Mouse (Mus musculus): Measurements from ENCODE around the gene Lrch1. TPM values are rescaled to one million over a fixed set of nuclear protein-coding genes. Genes with fewer than 3 reads are reported as not detected.

Gene Lrch1
- polyA plus RNA-seq, 1 experiment from 2014 or later, result 6.8 TPM

DNA sequence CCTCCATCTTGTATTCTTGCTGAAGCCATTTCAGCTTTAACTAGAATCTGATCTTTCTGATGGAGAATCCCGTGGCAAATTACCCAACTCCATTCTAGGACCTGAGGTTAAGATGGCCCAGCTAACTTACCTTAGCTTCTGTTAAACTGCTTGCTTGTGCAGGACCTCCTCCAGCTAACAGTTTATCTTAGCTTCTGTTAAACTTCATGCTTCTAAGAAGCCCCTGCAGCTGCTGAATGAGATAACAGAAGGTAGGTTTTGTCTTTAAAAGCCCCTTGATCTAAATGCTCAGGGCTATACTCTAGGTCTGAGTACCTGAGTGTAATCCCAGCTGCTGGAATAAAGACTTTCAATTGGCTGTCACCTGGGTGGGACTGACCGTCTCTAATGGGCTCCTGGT lies 17.9 kb downstream of the Lrch1 start:
- no peaks in the 10 kb centered on the region for H3K27me3 ChIP-seq (replicated peaks; ENCODE audit: control insufficient read depth, insufficient read depth, low read length)
- H3K4me3 ChIP-seq (ENCODE audit: low read depth, low read length), result no peak overlapping the region
- ATAC-seq (no peak), DNase-seq (ENCODE audit: low spot score) (no peak)
- no peaks in the 10 kb centered on the region for H3K9me3 ChIP-seq (replicated peaks; ENCODE audit: control insufficient read depth, low read length)
- H3K4me1 ChIP-seq (ENCODE audit: control insufficient read depth, insufficient read depth, low read length), result no peaks in the 10 kb centered on the region
- H3K27ac ChIP-seq (ENCODE audit: low read depth, low read length), result no peak overlapping the region
- WGBS, result 79% methylated on average over 2 of the region's 2 CpGs
- no peak overlapping the region for H3K9ac ChIP-seq (ENCODE audit: low read length)
- no peak overlapping the region for H3K4me2 ChIP-seq (ENCODE audit: low read length)
- H3K36me3 ChIP-seq (ENCODE audit: control insufficient read depth, insufficient read depth, low read length), result no peaks in the 10 kb centered on the region

DNA sequence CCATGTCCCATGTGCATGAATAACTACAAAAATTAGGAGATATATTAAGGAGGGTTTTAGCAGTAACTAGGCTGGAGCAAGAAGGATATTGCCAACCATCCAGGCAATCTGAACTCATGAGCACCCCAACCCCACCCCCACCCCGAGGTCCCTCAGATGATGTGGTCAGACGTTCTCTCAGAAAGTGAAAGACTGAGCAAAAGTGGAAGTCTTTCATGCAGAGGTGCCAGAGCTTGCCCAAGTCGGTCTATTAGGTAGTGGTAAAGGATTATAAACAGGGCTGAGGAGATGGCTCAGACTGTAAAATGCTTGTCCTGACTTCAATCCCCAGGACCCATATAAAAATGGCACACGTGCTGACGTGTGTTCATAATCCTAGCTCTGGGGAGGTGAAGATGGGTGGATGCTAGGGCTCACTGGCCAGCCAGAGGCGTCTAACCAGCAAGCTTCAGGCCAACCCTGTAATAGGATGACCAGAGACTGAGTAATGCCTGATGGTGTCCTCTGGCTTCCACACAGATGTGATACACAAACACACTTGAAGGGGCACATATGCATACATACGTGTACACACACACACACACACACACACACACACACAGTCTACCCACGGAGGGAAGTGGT lies 18.8 kb downstream of the Lrch1 start:
- Histone ChIP-seq H3K9ac (ENCODE audit: low read length) (no peak overlapping the region), H3K4me2 (ENCODE audit: low read length) (no peak overlapping the region), H3K36me3 (ENCODE audit: control insufficient read depth, insufficient read depth, low read length) (no peaks in the 10 kb centered on the region), H3K4me3 (ENCODE audit: low read depth, low read length) (no peak overlapping the region), H3K27me3 (replicated peaks; ENCODE audit: control insufficient read depth, insufficient read depth, low read length) (no peaks in the 10 kb centered on the region), H3K27ac (ENCODE audit: low read depth, low read length) (no peak overlapping the region), H3K4me1 (ENCODE audit: control insufficient read depth, insufficient read depth, low read length) (no peaks in the 10 kb centered on the region), H3K9me3 (replicated peaks; ENCODE audit: control insufficient read depth, low read length) (no peaks in the 10 kb centered on the region)
- WGBS, result 89% methylated on average over 8 of the region's 8 CpGs
- ATAC-seq, result no peak
- no peak for DNase-seq (ENCODE audit: low spot score)

DNA sequence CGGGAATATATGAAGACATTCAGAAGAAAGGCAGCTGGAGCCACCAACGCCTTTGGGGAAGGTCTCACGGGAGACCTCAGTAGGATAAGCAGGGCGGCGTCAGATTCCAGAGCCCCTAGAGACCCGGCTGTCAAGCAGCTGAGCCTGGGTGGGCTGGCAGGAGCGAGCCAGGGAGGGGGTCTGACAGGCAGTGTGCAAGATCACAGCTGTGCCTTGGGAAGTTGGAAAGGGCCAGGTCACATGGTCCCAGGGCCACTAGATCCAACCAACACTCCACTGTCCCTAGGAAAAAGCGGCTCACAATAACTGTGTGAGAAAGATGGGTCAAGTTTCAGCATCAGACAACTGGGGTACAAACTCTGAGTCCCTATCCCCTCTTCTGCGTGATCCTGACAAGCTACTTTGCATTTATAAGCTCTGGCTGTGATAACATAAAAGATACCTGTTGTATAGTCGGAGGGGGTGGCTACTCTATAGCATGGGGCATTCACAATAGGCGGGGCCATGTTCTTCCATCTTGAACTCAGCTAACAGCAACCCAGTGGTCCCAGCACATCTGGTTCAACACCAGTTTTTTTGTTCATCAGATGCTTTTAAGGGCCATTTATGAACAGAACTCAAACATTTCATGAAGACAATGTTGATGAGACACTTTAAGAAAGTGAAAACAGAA lies 20.6 kb downstream of the Lrch1 start:
- no peak for ATAC-seq
- Histone ChIP-seq H3K4me2 (ENCODE audit: low read length) (no peak overlapping the region), H3K4me3 (ENCODE audit: low read depth, low read length) (no peak overlapping the region), H3K9me3 (replicated peaks; ENCODE audit: control insufficient read depth, low read length) (no peaks in the 10 kb centered on the region), H3K36me3 (ENCODE audit: control insufficient read depth, insufficient read depth, low read length) (no peaks in the 10 kb centered on the region), H3K27me3 (replicated peaks; ENCODE audit: control insufficient read depth, insufficient read depth, low read length) (no peaks in the 10 kb centered on the region), H3K27ac (ENCODE audit: low read depth, low read length) (no peak overlapping the region), H3K4me1 (ENCODE audit: control insufficient read depth, insufficient read depth, low read length) (no peaks in the 10 kb centered on the region), H3K9ac (ENCODE audit: low read length) (no peak overlapping the region)
- no peak for DNase-seq (ENCODE audit: low spot score)
- WGBS, result 56% methylated on average over 11 of the region's 11 CpGs

DNA sequence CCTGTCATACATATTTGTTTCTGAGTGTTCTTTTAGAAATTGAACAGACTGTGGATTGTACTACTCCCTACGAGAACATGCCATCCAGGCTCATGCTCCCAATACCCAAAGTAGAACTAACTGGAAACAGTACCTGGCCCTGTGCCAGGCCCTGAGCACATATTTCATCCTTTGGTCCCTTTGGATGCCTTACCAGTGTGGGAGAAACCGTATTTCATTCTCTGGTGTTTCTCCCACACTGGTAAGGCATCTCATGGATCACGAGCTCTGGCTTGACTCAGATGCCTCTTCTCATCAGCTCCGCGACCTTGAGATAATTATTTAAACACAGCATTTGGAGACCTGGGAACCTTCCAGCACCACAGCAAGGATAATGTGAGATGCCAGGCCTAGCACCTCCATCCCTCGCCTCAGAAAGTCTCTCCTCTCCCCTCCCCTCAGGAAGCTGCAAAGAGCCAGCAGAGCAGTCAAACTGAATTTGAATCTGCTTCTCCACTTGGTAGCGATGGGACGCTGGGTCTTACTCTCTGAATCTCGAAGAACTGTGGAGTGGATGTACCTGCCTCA lies 21.6 kb downstream of the Lrch1 start:
- Histone ChIP-seq H3K4me1 (ENCODE audit: control insufficient read depth, insufficient read depth, low read length) (no peaks in the 10 kb centered on the region), H3K36me3 (ENCODE audit: control insufficient read depth, insufficient read depth, low read length) (no peaks in the 10 kb centered on the region), H3K4me2 (ENCODE audit: low read length) (no peak overlapping the region), H3K9ac (ENCODE audit: low read length) (no peak overlapping the region), H3K27me3 (replicated peaks; ENCODE audit: control insufficient read depth, insufficient read depth, low read length) (no peaks in the 10 kb centered on the region), H3K9me3 (replicated peaks; ENCODE audit: control insufficient read depth, low read length) (no peaks in the 10 kb centered on the region), H3K27ac (ENCODE audit: low read depth, low read length) (no peak overlapping the region), H3K4me3 (ENCODE audit: low read depth, low read length) (no peak overlapping the region)
- ATAC-seq (no peak), DNase-seq (ENCODE audit: low spot score) (peak; percentile 15)
- 86% methylated on average over 9 of the region's 9 CpGs for WGBS

DNA sequence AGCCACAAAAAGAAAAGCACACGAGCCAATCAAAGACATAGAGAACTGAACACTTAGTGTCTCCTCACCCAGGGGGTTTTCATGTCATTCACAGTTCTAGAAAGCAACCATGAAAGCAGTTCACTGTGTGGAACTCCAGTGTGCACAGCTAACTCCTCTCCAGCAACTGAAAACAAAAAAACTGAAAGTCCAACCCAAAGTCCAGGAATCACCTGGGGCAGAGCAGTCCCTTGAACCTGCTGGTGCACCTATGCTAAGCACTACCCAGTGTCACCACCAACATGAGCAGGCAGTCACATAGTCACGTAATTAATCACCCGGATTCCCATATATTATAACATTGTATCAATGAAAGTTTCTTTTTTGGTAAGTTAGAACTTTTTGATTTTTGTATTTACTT lies 23.2 kb downstream of the Lrch1 start:
- H3K9me3 ChIP-seq (replicated peaks; ENCODE audit: control insufficient read depth, low read length), result no peaks in the 10 kb centered on the region
- H3K27me3 ChIP-seq (replicated peaks; ENCODE audit: control insufficient read depth, insufficient read depth, low read length), result no peaks in the 10 kb centered on the region
- no peaks in the 10 kb centered on the region for H3K36me3 ChIP-seq (ENCODE audit: control insufficient read depth, insufficient read depth, low read length)
- no peaks in the 10 kb centered on the region for H3K4me1 ChIP-seq (ENCODE audit: control insufficient read depth, insufficient read depth, low read length)
- ATAC-seq, result no peak
- no peak overlapping the region for H3K4me3 ChIP-seq (ENCODE audit: low read depth, low read length)
- DNase-seq (ENCODE audit: low spot score), result no peak
- no peak overlapping the region for H3K27ac ChIP-seq (ENCODE audit: low read depth, low read length)
- 89% methylated on average over 3 of the region's 3 CpGs for whole genome bisulfite sequencing
- no peak overlapping the region for H3K4me2 ChIP-seq (ENCODE audit: low read length)
- no peak overlapping the region for H3K9ac ChIP-seq (ENCODE audit: low read length)

DNA sequence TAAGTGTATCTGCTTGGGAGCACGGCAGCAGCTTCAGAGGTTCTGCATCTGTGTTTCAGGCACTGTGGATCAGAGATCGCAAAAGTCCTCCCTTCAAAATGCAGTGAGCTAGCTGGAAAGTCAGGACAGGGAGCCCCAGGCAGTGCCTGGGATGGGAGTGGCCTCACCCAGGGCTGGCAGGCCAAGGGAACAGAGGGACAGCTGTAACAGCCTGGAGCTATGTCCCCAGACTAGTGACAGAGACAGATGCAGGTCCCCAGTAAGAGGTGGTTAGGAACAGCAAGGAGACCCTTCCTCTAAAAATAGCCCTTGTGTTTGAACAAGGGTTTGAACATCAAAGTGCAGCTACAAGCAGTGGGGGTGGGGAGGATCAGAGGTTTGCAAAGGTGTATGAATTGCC lies 23.6 kb downstream of the Lrch1 start:
- no peaks in the 10 kb centered on the region for H3K36me3 ChIP-seq (ENCODE audit: control insufficient read depth, insufficient read depth, low read length)
- WGBS, result 93% methylated on average over 2 of the region's 2 CpGs
- DNase-seq (ENCODE audit: low spot score), result no peak
- no peaks in the 10 kb centered on the region for H3K4me1 ChIP-seq (ENCODE audit: control insufficient read depth, insufficient read depth, low read length)
- H3K4me2 ChIP-seq (ENCODE audit: low read length), result no peak overlapping the region
- no peak overlapping the region for H3K9ac ChIP-seq (ENCODE audit: low read length)
- H3K9me3 ChIP-seq (replicated peaks; ENCODE audit: control insufficient read depth, low read length), result no peaks in the 10 kb centered on the region
- no peak overlapping the region for H3K27ac ChIP-seq (ENCODE audit: low read depth, low read length)
- H3K4me3 ChIP-seq (ENCODE audit: low read depth, low read length), result no peak overlapping the region
- no peaks in the 10 kb centered on the region for H3K27me3 ChIP-seq (replicated peaks; ENCODE audit: control insufficient read depth, insufficient read depth, low read length)
- no peak for ATAC-seq

DNA sequence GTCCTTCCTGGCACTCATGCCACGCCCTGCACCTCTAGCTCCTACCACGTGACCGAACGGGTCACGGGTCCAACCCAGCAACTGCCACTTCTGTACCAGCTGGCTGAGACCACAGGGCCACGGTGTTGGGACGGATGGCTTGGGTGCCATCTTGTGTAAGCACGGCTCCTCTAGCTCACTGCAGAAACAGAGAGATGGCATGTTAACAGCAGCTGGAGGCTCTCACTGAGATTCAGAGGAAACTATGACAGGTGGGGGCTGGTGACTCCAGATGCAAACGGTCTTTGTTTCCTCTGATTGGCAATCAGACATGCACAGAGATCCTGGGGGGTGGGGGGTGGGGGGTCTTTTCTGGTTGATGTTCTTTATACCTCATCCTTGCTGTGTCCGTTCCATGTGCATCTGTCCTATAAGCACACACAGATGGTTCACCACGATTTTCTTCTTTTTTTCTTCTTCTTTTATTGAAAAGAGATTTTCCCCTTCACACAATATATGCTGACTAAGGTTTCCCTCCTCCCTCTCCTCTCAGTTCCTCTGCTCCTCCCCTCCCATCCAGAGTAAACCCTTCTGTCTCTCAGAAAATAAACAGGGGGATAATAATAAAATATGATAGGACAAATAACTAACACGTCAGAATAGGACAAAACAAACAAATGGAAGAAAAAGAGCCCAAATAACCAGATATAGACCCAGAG lies 25.5 kb downstream of the Lrch1 start:
- WGBS, result 74% methylated on average over 12 of the region's 12 CpGs
- peak; percentile 76 for ATAC-seq
- H3K9ac ChIP-seq (ENCODE audit: low read length), result no peak overlapping the region
- H3K27me3 ChIP-seq (replicated peaks; ENCODE audit: control insufficient read depth, insufficient read depth, low read length), result no peaks in the 10 kb centered on the region
- no peaks in the 10 kb centered on the region for H3K9me3 ChIP-seq (replicated peaks; ENCODE audit: control insufficient read depth, low read length)
- DNase-seq (ENCODE audit: low spot score), result peak; percentile 57
- peak overlapping the region; percentile 58; the same call in 1 of the 2 replicates for H3K27ac ChIP-seq (ENCODE audit: low read depth, low read length)
- H3K4me3 ChIP-seq (ENCODE audit: low read depth, low read length), result no peak overlapping the region
- no peaks in the 10 kb centered on the region for H3K36me3 ChIP-seq (ENCODE audit: control insufficient read depth, insufficient read depth, low read length)
- no peaks in the 10 kb centered on the region for H3K4me1 ChIP-seq (ENCODE audit: control insufficient read depth, insufficient read depth, low read length)
- H3K4me2 ChIP-seq (ENCODE audit: low read length), result no peak overlapping the region

DNA sequence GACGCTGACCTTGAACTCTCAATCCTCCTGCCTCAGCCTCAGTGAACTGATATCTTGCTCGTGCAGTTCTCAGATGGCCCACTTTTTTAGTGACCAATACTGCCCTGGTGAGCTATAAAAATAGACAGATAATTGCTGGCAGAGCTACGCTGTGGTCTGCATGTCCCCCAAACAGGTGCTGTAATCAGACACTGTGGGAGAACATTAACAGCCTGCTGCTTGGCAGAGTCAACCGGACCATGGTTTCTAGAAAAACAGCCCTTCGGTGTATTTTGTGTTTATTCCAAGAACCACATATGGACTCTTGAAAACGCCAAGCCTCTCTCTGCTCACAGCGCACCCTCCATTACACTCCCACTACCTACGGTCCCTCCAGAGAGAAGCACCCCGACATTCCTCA lies 26.2 kb downstream of the Lrch1 start:
- Histone ChIP-seq H3K27ac (ENCODE audit: low read depth, low read length) (no peak overlapping the region), H3K4me3 (ENCODE audit: low read depth, low read length) (no peak overlapping the region), H3K9ac (ENCODE audit: low read length) (no peak overlapping the region), H3K36me3 (ENCODE audit: control insufficient read depth, insufficient read depth, low read length) (no peaks in the 10 kb centered on the region), H3K9me3 (replicated peaks; ENCODE audit: control insufficient read depth, low read length) (no peaks in the 10 kb centered on the region), H3K4me2 (ENCODE audit: low read length) (no peak overlapping the region), H3K4me1 (ENCODE audit: control insufficient read depth, insufficient read depth, low read length) (no peaks in the 10 kb centered on the region), H3K27me3 (replicated peaks; ENCODE audit: control insufficient read depth, insufficient read depth, low read length) (no peaks in the 10 kb centered on the region)
- 91% methylated on average over 9 of the region's 9 CpGs for WGBS
- ATAC-seq, result no peak
- no peak for DNase-seq (ENCODE audit: low spot score)

DNA sequence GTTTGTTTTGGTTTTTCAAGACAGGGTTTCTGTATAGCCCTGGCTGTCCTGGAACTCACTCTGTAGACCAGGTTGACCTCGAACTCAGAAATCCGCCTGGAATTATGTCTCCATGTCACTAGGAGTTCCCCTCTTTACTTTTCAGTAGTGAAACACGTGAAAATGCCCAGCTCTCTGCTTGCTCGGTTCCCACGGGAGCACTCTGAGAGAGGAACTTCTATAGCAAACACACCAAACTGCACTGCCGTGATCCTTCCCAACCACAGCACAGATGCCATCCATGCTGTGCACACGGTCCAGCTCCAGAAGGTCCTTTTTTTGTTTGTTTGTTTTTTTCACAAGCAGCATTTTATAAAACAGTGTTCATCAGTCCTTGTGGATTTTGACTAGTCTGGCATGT lies 28.5 kb downstream of the Lrch1 start:
- no peak for DNase-seq (ENCODE audit: low spot score)

More for the DNA sequence above, 28.5 kb downstream of the Lrch1 start:
- Histone ChIP-seq H3K9ac (ENCODE audit: low read length) (no peak overlapping the region), H3K27me3 (replicated peaks; ENCODE audit: control insufficient read depth, insufficient read depth, low read length) (no peaks in the 10 kb centered on the region), H3K4me2 (ENCODE audit: low read length) (no peak overlapping the region), H3K4me1 (ENCODE audit: control insufficient read depth, insufficient read depth, low read length) (peaks cover 4% of the 10 kb centered on the region; the same call in 1 of the 2 replicates), H3K9me3 (replicated peaks; ENCODE audit: control insufficient read depth, low read length) (no peaks in the 10 kb centered on the region), H3K36me3 (ENCODE audit: control insufficient read depth, insufficient read depth, low read length) (no peaks in the 10 kb centered on the region), H3K4me3 (ENCODE audit: low read depth, low read length) (no peak overlapping the region), H3K27ac (ENCODE audit: low read depth, low read length) (no peak overlapping the region)
- ATAC-seq, result no peak
- WGBS, result 94% methylated on average over 7 of the region's 7 CpGs
